Mouse (Mus musculus): ENCODE results near the gene Mapk12.

Mapk12 gene

GRCm38 (mm10) chr15:89092181-89092580 lies 48.3 kb downstream of the Mapk12 start:
- DNase-seq (ENCODE audit: low read depth), result no peak

- no peak for DNase-seq (ENCODE audit: low read depth)
These were observed 49.8 kb downstream of the Mapk12 start for GRCm38 (mm10) chr15:89090662-89091061.

- no peak for DNase-seq (ENCODE audit: low read depth)
These were observed 51.1 kb downstream of the Mapk12 start for GRCm38 (mm10) chr15:89089248-89090051.

- peak; percentile 80 for DNase-seq (ENCODE audit: low read depth)
These were observed 51.8 kb downstream of the Mapk12 start, which contains the start of gene Selenoo for GRCm38 (mm10) chr15:89088607-89089247. TSS of gene Selenoo (plus strand) at chr15:89089084.

- DNase-seq (ENCODE audit: low read depth), result no peak
These were observed 55.7 kb downstream of the Mapk12 start for GRCm38 (mm10) chr15:89084826-89085225.

- no peak for DNase-seq (ENCODE audit: low read depth)
These were observed 56.6 kb downstream of the Mapk12 start for GRCm38 (mm10) chr15:89083906-89084305.
